Mouse (Mus musculus): Measurements from ENCODE around the gene Cep295.
"Not testable (repeated sequence)": the region's sequence is repeated elsewhere in the genome, so short reads cannot be mapped to it uniquely, and the experiment has no call there.

Cep295 gene

GRCm38 (mm10) chr9:15306398-15307119 lies 51.0 kb downstream of the Cep295 start, which contains the start of gene 4931406C07Rik:
Gene 4931406C07Rik (minus strand): TSS chr9:15306448.
- DNase-seq, result no peak

- peak; percentile 96 to 98 for DNase-seq
These were observed 51.8 kb downstream of the Cep295 start, which contains the start of gene Taf1d for GRCm38 (mm10) chr9:15305503-15306397. Gene Taf1d (plus strand): TSS chr9:15306214.

GRCm38 (mm10) chr9:15302881-15303280 lies 54.7 kb downstream of the Cep295 start:
- peak; percentile 79 to 82 for DNase-seq

- not testable (repeated sequence) for DNase-seq
These were observed 55.6 kb downstream of the Cep295 start for GRCm38 (mm10) chr9:15302006-15302405.

- DNase-seq, result peak; percentile 87 to 94
These were observed 56.2 kb downstream of the Cep295 start for GRCm38 (mm10) chr9:15301399-15301798.

GRCm38 (mm10) chr9:15300056-15300455 lies 57.5 kb downstream of the Cep295 start:
- no peak for DNase-seq

- no peak for DNase-seq
These were observed 59.1 kb downstream of the Cep295 start for GRCm38 (mm10) chr9:15298451-15298850.

- DNase-seq, result no peak
These were observed 60.5 kb downstream of the Cep295 start for GRCm38 (mm10) chr9:15297112-15297511.

- no peak for DNase-seq
These were observed 68.3 kb downstream of the Cep295 start for GRCm38 (mm10) chr9:15289251-15289650.

GRCm38 (mm10) chr9:15288402-15288801 lies 69.2 kb downstream of the Cep295 start:
- no peak for DNase-seq

- no peak for DNase-seq
These were observed 69.7 kb downstream of the Cep295 start for GRCm38 (mm10) chr9:15287846-15288245.

GRCm38 (mm10) chr9:15285443-15285842 lies 72.1 kb downstream of the Cep295 start:
- peak in 1 of 2 experiments; percentile 52 for DNase-seq

- DNase-seq, result no peak
These were observed 77.1 kb downstream of the Cep295 start for GRCm38 (mm10) chr9:15280491-15280879.

- DNase-seq, result peak; percentile 92 to 94
These were observed 77.7 kb downstream of the Cep295 start, which contains the start of gene Med17 for GRCm38 (mm10) chr9:15279649-15280490. Gene Med17 (minus strand): TSS chr9:15279931.

GRCm38 (mm10) chr9:15279139-15279648 lies 78.4 kb downstream of the Cep295 start:
- DNase-seq, result no peak

- DNase-seq, result no peak
These were observed 79.2 kb downstream of the Cep295 start for GRCm38 (mm10) chr9:15278343-15278742.

- DNase-seq, result no peak
These were observed 80.7 kb downstream of the Cep295 start for GRCm38 (mm10) chr9:15276855-15277254.

GRCm38 (mm10) chr9:15273981-15274380 lies 83.6 kb downstream of the Cep295 start:
- no peak for DNase-seq

All from kidney, adult 8-10 months (tissue).